Mouse (Mus musculus) adrenal gland, postnatal 14 days (tissue): Measurements from ENCODE around the gene Kdm5c. TPM values are rescaled to one million over a fixed set of nuclear protein-coding genes. Genes with fewer than 3 reads are reported as not detected.
"Not testable (repeated sequence)": the region's sequence is repeated elsewhere in the genome, so short reads cannot be mapped to it uniquely, and the experiment has no call there.

Experiments used
- DNase-seq: peaks from one replicate; pipeline ENCODE4 v3.0.0; 2021; ENCODE audit warnings: mixed read lengths
- long read RNA-seq, 2 experiments: library from polyadenylated mRNA; stranded (forward); transcript quantifications; one replicate each; pipeline ENCODE4 v2.0.0; 2021
- total RNA-seq: library from RNA; stranded (reverse); gene quantifications from 2 replicates; pipeline ENCODE4 v1.2.3, GENCODE M21; 2021

Gene Kdm5c
- 61.0 and 64.9 TPM in 2 replicates for total RNA-seq
- long read RNA-seq, experiment 1, full-length matches to known transcripts, result 10 of 29 reads
- long read RNA-seq, experiment 1, partial matches to known transcripts, result 11 of 29 reads
- long read RNA-seq, experiment 1, other reads (novel, unspliced or antisense), result 8 of 29 reads
- long read RNA-seq, experiment 2, full-length matches to known transcripts, result 11 of 26 reads
- long read RNA-seq, experiment 2, partial matches to known transcripts, result 12 of 26 reads
- long read RNA-seq, experiment 2, other reads (novel, unspliced or antisense), result 3 of 26 reads

GRCm38 (mm10) chrX:152232781-152233763 is at the start of gene Kdm5c:
TSS of gene Kdm5c (plus strand) at chrX:152233020.
- DNase-seq, result peak; percentile 98

DNA sequence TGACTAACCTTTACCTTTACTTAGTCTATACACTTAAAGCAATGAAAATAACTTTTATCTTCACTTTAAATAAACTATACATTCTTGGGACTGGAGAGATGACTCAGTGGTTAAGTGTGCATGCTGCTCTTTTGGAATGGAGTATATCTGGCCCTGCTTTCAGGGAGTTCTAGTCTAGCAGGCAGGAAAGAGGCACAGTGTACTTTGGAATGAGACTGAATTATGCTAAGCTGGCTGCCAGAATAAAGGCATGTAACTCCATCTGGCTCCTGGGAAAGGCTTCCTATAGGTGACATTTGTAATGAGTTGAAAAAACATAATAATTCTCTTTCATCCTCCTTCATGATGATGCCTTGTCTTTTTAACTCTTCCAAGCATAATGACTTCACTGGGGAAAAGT is 45.7 kb upstream of the Kdm5c start:
- DNase-seq, result no peak

DNA sequence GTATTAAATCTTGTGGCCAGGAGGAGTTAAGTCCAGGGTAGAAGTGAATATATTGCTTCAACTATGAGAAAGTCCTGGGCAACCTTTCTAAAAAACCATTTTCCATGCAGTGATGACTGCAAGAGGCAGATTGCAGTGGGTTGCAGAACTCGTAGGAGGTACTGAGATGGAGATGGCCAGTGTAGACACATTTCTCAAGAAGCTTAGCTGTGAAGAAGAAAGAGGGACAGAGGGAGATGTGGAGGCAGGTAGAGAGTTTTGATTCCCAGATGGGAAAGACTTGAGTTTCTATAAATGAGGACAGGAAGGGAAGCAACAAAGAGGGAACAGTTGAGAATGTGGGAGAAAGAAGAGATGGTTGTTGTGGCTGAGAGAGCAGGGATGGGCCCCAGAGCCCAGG is 41.6 kb upstream of the Kdm5c start:
- DNase-seq, result no peak

DNA sequence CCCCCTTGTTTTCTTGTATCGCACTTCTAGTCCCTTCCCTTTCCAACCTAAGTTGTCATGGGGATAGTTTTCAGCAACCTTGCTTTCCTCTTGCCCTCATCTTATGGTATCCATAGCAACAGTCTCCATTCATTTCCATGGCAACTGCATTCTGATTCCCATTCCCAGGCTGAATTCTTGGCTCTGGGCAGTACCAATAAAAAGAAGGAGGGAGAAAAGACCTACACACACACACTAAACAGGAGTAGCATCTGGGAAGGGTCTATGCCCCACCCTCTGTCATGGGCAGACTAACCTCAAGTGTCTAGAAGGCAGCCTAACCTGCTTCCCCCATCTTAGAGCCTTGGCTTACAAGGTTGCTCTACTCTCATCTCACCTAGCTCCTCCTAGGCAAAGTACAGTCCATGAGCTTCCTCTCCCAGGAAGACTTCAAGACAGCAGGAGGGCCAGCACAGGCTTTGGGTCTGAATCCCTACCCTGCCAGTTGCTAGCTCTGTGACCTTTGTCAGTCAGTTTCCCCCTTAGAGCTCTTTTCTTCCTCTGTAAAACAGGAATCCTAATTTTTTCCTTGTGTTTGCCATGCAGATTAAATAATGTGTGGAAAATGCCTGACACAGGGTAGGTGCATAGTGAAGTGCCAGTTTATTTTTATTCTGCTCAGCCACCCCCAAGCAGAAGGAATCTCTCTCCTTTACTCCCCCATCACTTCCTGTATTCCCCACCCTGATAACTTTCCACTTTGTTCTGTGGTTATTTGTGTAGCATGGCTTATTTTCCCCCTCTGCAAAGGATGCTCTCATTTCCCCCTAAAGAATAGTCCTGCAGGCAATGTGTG is 34.8 kb upstream of the Kdm5c start:
- no peak for DNase-seq

GRCm38 (mm10) chrX:152201737-152202421 is 30.9 kb upstream of the Kdm5c start:
- no peak for DNase-seq

DNA sequence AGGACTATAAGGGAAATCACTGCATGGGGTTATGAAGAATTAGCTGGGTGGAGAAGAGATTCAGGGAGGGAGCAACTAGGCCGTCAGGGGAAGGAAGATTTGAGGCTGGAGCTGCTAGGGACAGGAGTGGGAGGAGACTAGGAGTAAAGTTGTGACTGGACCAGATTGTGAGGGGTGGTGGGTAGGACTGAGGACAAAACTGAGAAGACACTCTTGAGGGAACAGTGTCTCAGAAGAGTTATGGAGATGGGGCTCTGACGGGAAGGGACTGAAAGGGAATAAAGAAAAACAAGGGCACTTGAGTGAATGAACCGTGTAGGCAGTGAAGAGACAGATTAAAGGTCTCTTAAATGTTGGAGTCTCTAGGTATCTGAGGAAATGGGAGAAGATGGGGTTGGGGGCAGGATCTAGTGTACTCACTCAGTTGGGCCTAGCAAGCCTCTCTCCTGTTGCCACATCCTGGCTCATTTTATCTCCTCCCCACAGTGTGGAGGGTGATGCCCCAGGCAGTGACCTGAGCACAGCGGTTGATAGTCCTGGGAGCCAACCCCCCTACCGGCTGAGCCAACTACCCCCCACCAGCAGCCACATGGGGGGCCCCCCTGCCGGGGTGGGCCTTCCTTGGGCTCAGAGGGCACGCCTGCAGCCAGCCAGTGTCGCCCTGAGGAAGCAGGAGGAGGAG is 30.3 kb upstream of the Kdm5c start:
- no peak for DNase-seq

GRCm38 (mm10) chrX:152203247-152203646 is 29.6 kb upstream of the Kdm5c start:
- no peak for DNase-seq

DNA sequence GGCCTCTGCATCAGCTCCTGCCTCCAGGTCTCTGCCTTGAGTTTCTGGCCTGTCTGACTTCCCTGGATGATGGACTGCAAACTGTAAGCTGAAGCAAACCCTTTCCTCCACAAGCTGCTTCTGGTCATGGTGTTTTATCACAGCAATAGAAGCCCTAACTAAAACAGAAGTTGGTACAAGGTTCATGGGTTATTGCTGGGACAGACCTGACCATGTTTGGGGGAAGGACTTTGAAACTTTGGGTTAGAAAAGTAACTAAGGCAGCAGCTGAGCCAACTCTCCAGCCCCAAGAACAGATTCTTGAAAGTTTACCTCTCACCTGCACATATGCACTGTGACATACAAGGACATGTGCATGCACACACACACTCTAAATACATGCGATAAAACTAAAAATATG is 27.3 kb upstream of the Kdm5c start:
- no peak for DNase-seq

GRCm38 (mm10) chrX:152214703-152215102 is 18.1 kb upstream of the Kdm5c start:
- no peak for DNase-seq

GRCm38 (mm10) chrX:152218529-152218928 is 14.3 kb upstream of the Kdm5c start:
- no peak for DNase-seq

DNA sequence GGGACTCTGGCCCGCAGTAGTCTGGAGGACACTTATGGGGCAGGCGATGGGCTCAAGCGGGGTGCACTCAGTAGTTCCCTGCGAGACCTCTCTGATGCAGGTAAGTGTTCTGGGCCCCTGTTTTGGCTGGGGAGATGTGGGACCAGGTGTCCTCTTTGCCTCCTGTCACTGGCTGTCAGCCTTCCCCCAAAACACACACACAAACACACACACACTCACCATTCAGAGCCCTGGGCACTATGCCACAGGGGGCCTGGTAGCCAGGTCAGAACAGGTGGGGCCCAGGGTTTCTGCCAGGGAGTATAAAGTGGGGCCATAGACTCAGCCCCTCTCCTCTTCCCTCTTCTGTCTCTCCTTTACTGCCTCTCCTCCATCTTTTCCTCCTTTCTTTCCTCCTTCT is 11.1 kb upstream of the Kdm5c start:
- DNase-seq, result no peak

DNA sequence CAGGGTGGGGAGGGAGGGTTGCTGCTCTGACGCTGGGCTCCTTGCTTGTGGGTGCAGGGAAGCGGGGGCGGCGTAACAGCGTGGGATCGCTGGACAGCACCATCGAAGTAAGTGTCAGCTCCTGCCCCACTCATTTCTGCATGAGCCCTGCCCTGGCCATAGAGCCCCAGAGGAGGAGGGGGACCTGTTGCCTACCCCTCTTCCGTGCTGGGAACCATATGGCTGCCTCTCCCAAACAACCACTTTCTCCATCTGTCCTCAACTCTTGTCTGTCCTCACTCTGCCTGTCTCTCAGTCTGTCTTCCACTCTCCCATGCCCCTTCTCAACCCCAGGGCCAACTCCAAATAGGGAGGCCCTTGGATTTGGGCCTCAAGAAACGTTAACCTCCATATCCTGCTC is 10.6 kb upstream of the Kdm5c start:
- no peak for DNase-seq

GRCm38 (mm10) chrX:152223313-152223712 is 9.5 kb upstream of the Kdm5c start:
- no peak for DNase-seq

- no peak for DNase-seq
Observed at GRCm38 (mm10) chrX:152224280-152224679, 8.5 kb upstream of the Kdm5c start.

- DNase-seq, result peak; percentile 34
Observed at GRCm38 (mm10) chrX:152234125-152234524, 1.3 kb downstream of the Kdm5c start.

DNA sequence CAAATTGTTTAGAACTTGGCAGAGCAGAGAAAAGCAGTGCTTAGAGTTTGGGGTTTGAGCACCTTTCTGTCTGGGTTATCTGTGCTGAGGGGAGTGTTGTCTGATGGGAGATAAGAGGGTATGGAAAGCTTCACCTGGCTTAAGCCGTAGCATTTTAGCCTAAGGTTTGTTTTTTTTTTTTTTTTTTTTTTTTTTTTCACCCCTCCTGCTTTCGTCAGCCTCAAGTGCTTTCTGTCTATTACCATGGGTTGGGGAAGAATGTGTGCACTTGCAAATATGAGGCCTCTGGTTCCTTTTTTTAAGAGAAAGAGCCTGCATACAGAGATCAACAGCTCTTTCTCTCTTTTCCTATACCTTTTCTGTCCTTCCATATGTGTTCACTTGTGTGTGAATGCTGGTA is 2.9 kb downstream of the Kdm5c start:
- DNase-seq, result no peak

GRCm38 (mm10) chrX:152243140-152243539 is 10.3 kb downstream of the Kdm5c start:
- not testable (repeated sequence) for DNase-seq

- DNase-seq, result no peak
Observed at GRCm38 (mm10) chrX:152244492-152245189, 11.8 kb downstream of the Kdm5c start.

GRCm38 (mm10) chrX:152271189-152271588 is 38.4 kb downstream of the Kdm5c start:
- DNase-seq, result no peak

- DNase-seq, result no peak
Observed at GRCm38 (mm10) chrX:152279384-152279783, 46.6 kb downstream of the Kdm5c start.

DNA sequence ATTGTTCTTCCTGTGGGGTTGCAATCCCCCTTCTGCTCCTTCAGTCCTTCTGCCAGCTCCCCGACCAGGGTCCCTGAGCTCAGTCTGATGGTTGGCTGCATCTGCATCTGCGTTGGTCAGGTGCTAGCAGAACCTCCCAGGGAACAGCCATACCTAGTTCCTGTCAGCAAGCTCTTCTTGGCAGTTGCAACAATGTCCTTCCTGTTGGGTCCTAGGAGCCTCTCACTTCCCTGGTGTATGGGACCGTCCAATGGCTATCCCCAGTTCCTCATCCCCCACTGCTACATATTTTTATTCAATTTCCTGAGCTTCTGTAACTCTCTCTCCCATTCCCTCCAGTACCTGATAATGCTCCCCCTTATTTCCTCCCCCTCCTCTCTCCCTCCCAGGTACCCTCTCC is 51.9 kb downstream of the Kdm5c start:
- no peak for DNase-seq
